Mouse (Mus musculus) cerebellum, adult 2 months (tissue): ENCODE measurements around the gene Atrnl1.

Experiments used
- CTCF ChIP-seq: fragments of 200-500 bp; IDR thresholded peaks from 2 replicates; pipeline ENCODE4 v1.5.1; 2011; ENCODE audit warnings: low read depth, mild to moderate bottlenecking, control low read depth, low read length, moderate library complexity, borderline replicate concordance; ENCODE audit not compliant: insufficient read depth
- POLR2A ChIP-seq: fragments of 200-500 bp; IDR thresholded peaks from 2 replicates; pipeline ENCODE4 v1.6.1; 2011; ENCODE audit warnings: low read length, control low read depth, borderline replicate concordance; ENCODE audit not compliant: insufficient read depth

DNA sequence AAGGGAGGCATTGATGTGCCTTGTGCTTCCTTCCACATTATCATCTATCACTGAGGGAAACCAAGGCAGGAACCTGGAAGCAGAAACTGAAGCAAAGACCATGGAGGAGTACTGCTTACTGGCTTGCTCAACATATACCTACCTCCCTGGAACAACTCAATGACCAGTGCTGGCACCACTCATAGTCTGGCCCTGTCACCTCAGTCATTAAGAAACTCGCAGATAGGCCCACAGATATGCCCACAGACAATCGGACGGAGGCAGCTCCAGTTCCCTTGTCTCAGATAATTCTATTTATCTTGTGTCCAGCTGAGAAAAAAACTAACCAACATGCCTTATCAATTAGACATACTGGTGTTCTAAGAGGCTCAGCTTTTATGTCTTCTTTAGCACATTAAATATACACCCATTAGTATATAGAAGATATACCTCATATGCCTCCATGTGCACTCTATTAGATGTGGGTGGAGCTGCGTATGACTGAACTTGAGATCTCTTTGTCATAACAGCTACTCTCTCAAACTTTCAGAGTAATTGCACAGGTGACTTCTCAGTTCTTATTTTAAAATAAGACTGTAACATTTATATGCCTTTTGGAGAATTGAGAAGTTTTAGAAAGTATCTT, 334.9 kb downstream of the Atrnl1 start:
- TF ChIP-seq CTCF, result no peak
- no peak for TF ChIP-seq POLR2A
